Mouse (Mus musculus): ENCODE data around the gene Macrod2. TPM values are rescaled to one million over a fixed set of nuclear protein-coding genes. Genes with fewer than 3 reads are reported as not detected.

The Macrod2 gene
- polyA plus RNA-seq, 1 experiment from 2014 or later = 40.0 TPM

GRCm38 (mm10) chr2:141913894-141914293 lies 1518.8 kb downstream of the Macrod2 start:
- Histone ChIP-seq H3K4me1 (replicated peaks) (no peaks in the 10 kb centered on the region), H3K36me3 (no peaks in the 10 kb centered on the region), H3K27me3 (replicated peaks) (no peaks in the 10 kb centered on the region), H3K9me3 (no peaks in the 10 kb centered on the region), H3K4me3 (replicated peaks) (no peak overlapping the region), H3K9ac (no peak overlapping the region), H3K4me2 (replicated peaks) (no peak overlapping the region), H3K27ac (no peak overlapping the region)
- 66% methylated on average over 6 of the region's 6 CpGs for WGBS
- no peak for ATAC-seq

- Histone ChIP-seq H3K27ac (no peak overlapping the region), H3K9me3 (no peaks in the 10 kb centered on the region), H3K9ac (no peak overlapping the region), H3K36me3 (no peaks in the 10 kb centered on the region), H3K4me2 (replicated peaks) (no peak overlapping the region), H3K4me1 (replicated peaks) (no peaks in the 10 kb centered on the region), H3K4me3 (replicated peaks) (no peak overlapping the region), H3K27me3 (replicated peaks) (no peaks in the 10 kb centered on the region)
- 57% methylated on average over 2 of the region's 2 CpGs for WGBS
- no peak for ATAC-seq
These were observed 1525.4 kb downstream of the Macrod2 start for GRCm38 (mm10) chr2:141920377-141920992.

- H3K36me3 ChIP-seq = no peaks in the 10 kb centered on the region
- no peak overlapping the region for H3K27ac ChIP-seq
- no peak overlapping the region for H3K4me3 ChIP-seq (replicated peaks)
- H3K27me3 ChIP-seq (replicated peaks) = no peaks in the 10 kb centered on the region
- H3K9ac ChIP-seq = no peak overlapping the region
- WGBS = 72% methylated on average over 2 of the region's 2 CpGs
- no peaks in the 10 kb centered on the region for H3K4me1 ChIP-seq (replicated peaks)
- no peak for ATAC-seq
- no peak overlapping the region for H3K4me2 ChIP-seq (replicated peaks)
- H3K9me3 ChIP-seq = no peaks in the 10 kb centered on the region
These were observed 1540.0 kb downstream of the Macrod2 start for GRCm38 (mm10) chr2:141935130-141935529.

GRCm38 (mm10) chr2:141954795-141955194 lies 1559.7 kb downstream of the Macrod2 start:
- Histone ChIP-seq H3K27me3 (replicated peaks) (no peaks in the 10 kb centered on the region), H3K36me3 (no peaks in the 10 kb centered on the region), H3K9ac (no peak overlapping the region), H3K4me1 (replicated peaks) (no peaks in the 10 kb centered on the region), H3K27ac (no peak overlapping the region), H3K9me3 (no peaks in the 10 kb centered on the region), H3K4me3 (replicated peaks) (no peak overlapping the region), H3K4me2 (replicated peaks) (no peak overlapping the region)
- no peak for ATAC-seq
- WGBS = 74% methylated on average over 1 of the region's 1 CpGs

- H3K27ac ChIP-seq = no peak overlapping the region
- no peak for ATAC-seq
- no peak overlapping the region for H3K9ac ChIP-seq
- no peaks in the 10 kb centered on the region for H3K36me3 ChIP-seq
- no peak overlapping the region for H3K4me2 ChIP-seq (replicated peaks)
- H3K27me3 ChIP-seq (replicated peaks) = no peaks in the 10 kb centered on the region
- WGBS = 36% methylated on average over 3 of the region's 3 CpGs
- H3K9me3 ChIP-seq = no peaks in the 10 kb centered on the region
- H3K4me3 ChIP-seq (replicated peaks) = no peak overlapping the region
- H3K4me1 ChIP-seq (replicated peaks) = no peaks in the 10 kb centered on the region
These were observed 1560.1 kb downstream of the Macrod2 start for GRCm38 (mm10) chr2:141955197-141955596.

- no peak overlapping the region for H3K4me2 ChIP-seq (replicated peaks)
- H3K27me3 ChIP-seq (replicated peaks) = no peaks in the 10 kb centered on the region
- H3K9me3 ChIP-seq = no peaks in the 10 kb centered on the region
- no peak overlapping the region for H3K27ac ChIP-seq
- H3K36me3 ChIP-seq = no peaks in the 10 kb centered on the region
- H3K4me3 ChIP-seq (replicated peaks) = no peak overlapping the region
- no peak for ATAC-seq
- H3K4me1 ChIP-seq (replicated peaks) = no peaks in the 10 kb centered on the region
- no peak overlapping the region for H3K9ac ChIP-seq
- WGBS = 29% methylated on average over 1 of the region's 1 CpGs
These were observed 1567.8 kb downstream of the Macrod2 start for GRCm38 (mm10) chr2:141962868-141963267.

- H3K9me3 ChIP-seq = no peaks in the 10 kb centered on the region
- WGBS = 57% methylated on average over 7 of the region's 7 CpGs
- no peak for ATAC-seq
- no peaks in the 10 kb centered on the region for H3K36me3 ChIP-seq
- H3K4me3 ChIP-seq (replicated peaks) = no peak overlapping the region
- no peaks in the 10 kb centered on the region for H3K4me1 ChIP-seq (replicated peaks)
- no peak overlapping the region for H3K27ac ChIP-seq
- no peak overlapping the region for H3K4me2 ChIP-seq (replicated peaks)
- no peak overlapping the region for H3K9ac ChIP-seq
- no peaks in the 10 kb centered on the region for H3K27me3 ChIP-seq (replicated peaks)
These were observed 1588.7 kb downstream of the Macrod2 start for GRCm38 (mm10) chr2:141983664-141984395.

GRCm38 (mm10) chr2:141998901-141999300 lies 1603.8 kb downstream of the Macrod2 start:
- ATAC-seq = no peak
- H3K36me3 ChIP-seq = no peaks in the 10 kb centered on the region
- no peak overlapping the region for H3K9ac ChIP-seq
- no peaks in the 10 kb centered on the region for H3K4me1 ChIP-seq (replicated peaks)
- no peak overlapping the region for H3K4me3 ChIP-seq (replicated peaks)
- 83% methylated on average over 6 of the region's 6 CpGs for WGBS
- no peak overlapping the region for H3K4me2 ChIP-seq (replicated peaks)
- H3K27me3 ChIP-seq (replicated peaks) = no peaks in the 10 kb centered on the region
- no peaks in the 10 kb centered on the region for H3K9me3 ChIP-seq
- no peak overlapping the region for H3K27ac ChIP-seq

- no peak overlapping the region for H3K4me3 ChIP-seq (replicated peaks)
- no peaks in the 10 kb centered on the region for H3K9me3 ChIP-seq
- no peak for ATAC-seq
- no peaks in the 10 kb centered on the region for H3K4me1 ChIP-seq (replicated peaks)
- no peak overlapping the region for H3K4me2 ChIP-seq (replicated peaks)
- H3K9ac ChIP-seq = no peak overlapping the region
- WGBS = 77% methylated on average over 4 of the region's 4 CpGs
- H3K27ac ChIP-seq = no peak overlapping the region
- no peaks in the 10 kb centered on the region for H3K27me3 ChIP-seq (replicated peaks)
- H3K36me3 ChIP-seq = no peaks in the 10 kb centered on the region
These were observed 1629.5 kb downstream of the Macrod2 start for GRCm38 (mm10) chr2:142024534-142025155.

GRCm38 (mm10) chr2:142026721-142027120 lies 1631.6 kb downstream of the Macrod2 start:
- no peak overlapping the region for H3K4me3 ChIP-seq (replicated peaks)
- H3K4me2 ChIP-seq (replicated peaks) = no peak overlapping the region
- no peaks in the 10 kb centered on the region for H3K36me3 ChIP-seq
- H3K4me1 ChIP-seq (replicated peaks) = no peaks in the 10 kb centered on the region
- no peaks in the 10 kb centered on the region for H3K9me3 ChIP-seq
- H3K27ac ChIP-seq = no peak overlapping the region
- no peak for ATAC-seq
- H3K27me3 ChIP-seq (replicated peaks) = no peaks in the 10 kb centered on the region
- no peak overlapping the region for H3K9ac ChIP-seq

- 66% methylated on average over 10 of the region's 10 CpGs for WGBS
- no peaks in the 10 kb centered on the region for H3K9me3 ChIP-seq
- H3K4me3 ChIP-seq (replicated peaks) = no peak overlapping the region
- no peaks in the 10 kb centered on the region for H3K27me3 ChIP-seq (replicated peaks)
- H3K27ac ChIP-seq = no peak overlapping the region
- H3K9ac ChIP-seq = no peak overlapping the region
- H3K36me3 ChIP-seq = no peaks in the 10 kb centered on the region
- ATAC-seq = no peak
- H3K4me2 ChIP-seq (replicated peaks) = no peak overlapping the region
- no peaks in the 10 kb centered on the region for H3K4me1 ChIP-seq (replicated peaks)
These were observed 1635.9 kb downstream of the Macrod2 start for GRCm38 (mm10) chr2:142030756-142031646.

- Histone ChIP-seq H3K27ac (no peak overlapping the region), H3K4me1 (replicated peaks) (no peaks in the 10 kb centered on the region), H3K9me3 (no peaks in the 10 kb centered on the region), H3K4me2 (replicated peaks) (no peak overlapping the region), H3K36me3 (no peaks in the 10 kb centered on the region), H3K9ac (no peak overlapping the region), H3K27me3 (replicated peaks) (no peaks in the 10 kb centered on the region), H3K4me3 (replicated peaks) (no peak overlapping the region)
- no peak for ATAC-seq
- 98% methylated on average over 6 of the region's 6 CpGs for WGBS
These were observed 1660.5 kb downstream of the Macrod2 start for GRCm38 (mm10) chr2:142055576-142055975.

Measured in intestine, embryonic 15.5 days (tissue).